8 mouse cellular contexts compared by ENCODE assay signal in genomic region chr7:43782275-43783265, GRCm38 (mm10). TPM values are rescaled to one million over a fixed set of nuclear protein-coding genes. Genes with fewer than 3 reads are reported as not detected.
DNase-seq lines count a peak whose midpoint lies in the region; ATAC-seq and TF ChIP-seq lines count a peak whose summit lies in the region.

No protein-coding gene starts in this region.

- H3K4me2 ChIP-seq in embryonic facial prominence, embryonic 14.5 days (ENCODE audit: low read depth, low read length) = peak overlapping the region; percentile 56
- H3K4me2 ChIP-seq in heart, embryonic 13.5 days = peak overlapping the region; percentile 70
- peak overlapping the region; percentile 60 for H3K4me2 ChIP-seq in kidney, embryonic 16.5 days (replicated peaks; ENCODE audit: low read depth, low read length)
- peak overlapping the region; percentile 48 for H3K4me2 ChIP-seq in liver, embryonic 15.5 days
- peak overlapping the region; percentile 54 for H3K4me2 ChIP-seq in neural tube, embryonic 11.5 days (ENCODE audit: low read depth)

- TF ChIP-seq POLR2A in testis, adult 2 months (IDR thresholded peaks at IDR 0.05; ENCODE audit: control insufficient read depth, low read depth, low read length) = no peak

- WGBS in embryonic facial prominence, embryonic 14.5 days = 8% methylated on average over 36 of the region's 36 CpGs
- 9% methylated on average over 36 of the region's 36 CpGs for WGBS in heart, embryonic 13.5 days
- WGBS in kidney, embryonic 16.5 days = 6% methylated on average over 36 of the region's 36 CpGs
- 8% methylated on average over 36 of the region's 36 CpGs for WGBS in liver, embryonic 15.5 days (ENCODE audit: insufficient replicate concordance)
- WGBS in neural tube, embryonic 11.5 days = 8% methylated on average over 36 of the region's 36 CpGs

- peak overlapping the region; percentile 26 for H3K4me3 ChIP-seq in embryonic facial prominence, embryonic 14.5 days (ENCODE audit: low read depth, low read length)
- peak overlapping the region; percentile 42 for H3K4me3 ChIP-seq in heart, embryonic 13.5 days
- H3K4me3 ChIP-seq in kidney, embryonic 16.5 days (ENCODE audit: low read length) = peak overlapping the region; percentile 31
- H3K4me3 ChIP-seq in liver, embryonic 15.5 days (replicated peaks) = no peak overlapping the region
- peak overlapping the region; percentile 20 for H3K4me3 ChIP-seq in neural tube, embryonic 11.5 days (ENCODE audit: low read depth, low read length)
- peak overlapping the region; percentile 36 for H3K4me3 ChIP-seq in testis, adult 2 months (ENCODE audit: control insufficient read depth, low read depth, low read length)

- H3K9ac ChIP-seq in embryonic facial prominence, embryonic 14.5 days (ENCODE audit: low read depth, low read length) = no peak overlapping the region
- H3K9ac ChIP-seq in heart, embryonic 13.5 days = peak overlapping the region; percentile 64
- H3K9ac ChIP-seq in kidney, embryonic 16.5 days (replicated peaks; ENCODE audit: low read length) = peak overlapping the region; percentile 53
- no peak overlapping the region for H3K9ac ChIP-seq in liver, embryonic 15.5 days
- H3K9ac ChIP-seq in neural tube, embryonic 11.5 days (ENCODE audit: low read length) = peak overlapping the region; percentile 52

- no peaks in the 10 kb centered on the region for H3K4me1 ChIP-seq in embryonic facial prominence, embryonic 14.5 days (ENCODE audit: control insufficient read depth, insufficient read depth, low read length)
- H3K4me1 ChIP-seq in heart, embryonic 13.5 days = peaks cover 4% of the 10 kb centered on the region
- peaks cover 8% of the 10 kb centered on the region; the same call in 1 of the 2 replicates for H3K4me1 ChIP-seq in kidney, embryonic 16.5 days (ENCODE audit: insufficient read depth, low read length)
- 0 out of 2 replicates have a peak, but pooled peaks cover 2% of the 10 kb centered on the region for H3K4me1 ChIP-seq in liver, embryonic 15.5 days (replicated peaks)
- no peaks in the 10 kb centered on the region for H3K4me1 ChIP-seq in neural tube, embryonic 11.5 days (ENCODE audit: control insufficient read depth, insufficient read depth, low read length)
- peaks cover 9% of the 10 kb centered on the region for H3K4me1 ChIP-seq in testis, adult 2 months (ENCODE audit: control insufficient read depth, insufficient read depth, low read length)

- peaks cover 8% of the 10 kb centered on the region; the same call in 1 of the 2 replicates for H3K27me3 ChIP-seq in embryonic facial prominence, embryonic 14.5 days (replicated peaks; ENCODE audit: control insufficient read depth, insufficient read depth, low read length)
- H3K27me3 ChIP-seq in heart, embryonic 13.5 days (replicated peaks) = peaks cover 28% of the 10 kb centered on the region
- peaks cover 2% of the 10 kb centered on the region; the same call in 1 of the 2 replicates for H3K27me3 ChIP-seq in kidney, embryonic 16.5 days (ENCODE audit: insufficient read depth, low read length)
- H3K27me3 ChIP-seq in liver, embryonic 15.5 days = peaks cover 15% of the 10 kb centered on the region
- no peaks in the 10 kb centered on the region for H3K27me3 ChIP-seq in neural tube, embryonic 11.5 days (ENCODE audit: control insufficient read depth, insufficient read depth, low read length)
- H3K27me3 ChIP-seq in testis, adult 2 months (ENCODE audit: control insufficient read depth, insufficient read depth, low read length) = no peaks in the 10 kb centered on the region

- TF ChIP-seq CTCF in testis, adult 2 months (IDR thresholded peaks at IDR 0.05; ENCODE audit: control insufficient read depth, insufficient read depth, insufficient replicate concordance, low read depth, low read length) = peak; percentile 87

- H3K36me3 ChIP-seq in embryonic facial prominence, embryonic 14.5 days (ENCODE audit: control insufficient read depth, insufficient read depth, low read length) = no peaks in the 10 kb centered on the region
- no peaks in the 10 kb centered on the region for H3K36me3 ChIP-seq in heart, embryonic 13.5 days
- H3K36me3 ChIP-seq in kidney, embryonic 16.5 days (ENCODE audit: insufficient read depth, low read length) = no peaks in the 10 kb centered on the region
- no peaks in the 10 kb centered on the region for H3K36me3 ChIP-seq in liver, embryonic 15.5 days (replicated peaks)
- H3K36me3 ChIP-seq in neural tube, embryonic 11.5 days (ENCODE audit: control insufficient read depth, insufficient read depth, low read length) = no peaks in the 10 kb centered on the region
- H3K36me3 ChIP-seq in testis, adult 2 months (ENCODE audit: control insufficient read depth, insufficient read depth, low read length) = no peaks in the 10 kb centered on the region

- peak; percentile 49 for DNase-seq in 3134 (ENCODE audit: extremely low read depth, insufficient read length, low spot score)
- DNase-seq in adrenal gland, postnatal 14 days = peak; percentile 87
- DNase-seq in embryonic facial prominence, embryonic 14.5 days (ENCODE audit: low spot score) = peak; percentile 85
- DNase-seq in neural tube, embryonic 11.5 days (ENCODE audit: low spot score) = peak; percentile 89

- H3K27ac ChIP-seq in embryonic facial prominence, embryonic 14.5 days (replicated peaks; ENCODE audit: low read depth, low read length) = no peak overlapping the region
- H3K27ac ChIP-seq in heart, embryonic 13.5 days (replicated peaks) = no peak overlapping the region
- no peak overlapping the region for H3K27ac ChIP-seq in kidney, embryonic 16.5 days (ENCODE audit: low read length)
- no peak overlapping the region for H3K27ac ChIP-seq in liver, embryonic 15.5 days (replicated peaks)
- no peak overlapping the region for H3K27ac ChIP-seq in neural tube, embryonic 11.5 days (ENCODE audit: low read depth, low read length)
- H3K27ac ChIP-seq in testis, adult 2 months (ENCODE audit: control insufficient read depth, insufficient read depth, low read depth, low read length) = no peak overlapping the region

- H3K9me3 ChIP-seq in embryonic facial prominence, embryonic 14.5 days (ENCODE audit: control insufficient read depth, low read length) = no peaks in the 10 kb centered on the region
- no peaks in the 10 kb centered on the region for H3K9me3 ChIP-seq in heart, embryonic 13.5 days
- no peaks in the 10 kb centered on the region for H3K9me3 ChIP-seq in kidney, embryonic 16.5 days (ENCODE audit: low read length)
- H3K9me3 ChIP-seq in liver, embryonic 15.5 days (replicated peaks) = no peaks in the 10 kb centered on the region
- no peaks in the 10 kb centered on the region for H3K9me3 ChIP-seq in neural tube, embryonic 11.5 days (ENCODE audit: control insufficient read depth, low read length)

- ATAC-seq in embryonic facial prominence, embryonic 14.5 days (ENCODE audit: low read depth) = peak; percentile 90
- ATAC-seq in heart, embryonic 13.5 days (ENCODE audit: extremely low read depth, insufficient number of reproducible peaks, low FRiP score, low TSS enrichment) = 0 out of 2 replicates have a peak, but pooled peaks have one; percentile 31
- ATAC-seq in kidney, embryonic 16.5 days (ENCODE audit: low FRiP score, low TSS enrichment) = peak; percentile 88
- no peak for ATAC-seq in liver, embryonic 15.5 days (ENCODE audit: insufficient read depth)
- peak; percentile 67 for ATAC-seq in neural tube, embryonic 11.5 days (ENCODE audit: insufficient read depth, low FRiP score, low TSS enrichment)

RNA-seq across cellular contexts. Expression of gene Klk10, which starts 1.7 kb away (rescaled TPM):
- 0.26 TPM in 1 of 2 replicates, not detected in the other for total RNA-seq in adrenal gland, postnatal 14 days (2021)
- polyA plus RNA-seq in embryonic facial prominence, embryonic 14.5 days (2014; fragmentation: Nextera tagmentation; extraction: Ambion mirVana) = 8.8 and 17.2 TPM in 2 replicates
- polyA plus RNA-seq in heart, embryonic 13.5 days (2015; fragmentation: Nextera tagmentation; extraction: Ambion mirVana) = 0.10 and 0.11 TPM in 2 replicates
- polyA plus RNA-seq in kidney, embryonic 16.5 days (2015; fragmentation: Nextera tagmentation; extraction: Ambion mirVana) = 0.54 and 0.71 TPM in 2 replicates
- polyA plus RNA-seq in liver, embryonic 15.5 days (2015; fragmentation: Nextera tagmentation; extraction: Ambion mirVana) = 0.06 and 0.10 TPM in 2 replicates
- polyA plus RNA-seq in neural tube, embryonic 11.5 days (2014; fragmentation: Nextera tagmentation; extraction: Ambion mirVana) = not detected in 2 replicates
- not detected in 2 replicates for polyA plus RNA-seq in testis, adult 2 months (2012; rRNA removed)

RNA-seq across cellular contexts. Expression of gene Klk11, which starts 8.2 kb away (rescaled TPM):
- not detected in 2 replicates for total RNA-seq in adrenal gland, postnatal 14 days (2021)
- 3.2 and 5.3 TPM in 2 replicates for polyA plus RNA-seq in embryonic facial prominence, embryonic 14.5 days (2014; fragmentation: Nextera tagmentation; extraction: Ambion mirVana)
- not detected in 2 replicates for polyA plus RNA-seq in heart, embryonic 13.5 days (2015; fragmentation: Nextera tagmentation; extraction: Ambion mirVana)
- not detected in 2 replicates for polyA plus RNA-seq in kidney, embryonic 16.5 days (2015; fragmentation: Nextera tagmentation; extraction: Ambion mirVana)
- not detected in 2 replicates for polyA plus RNA-seq in liver, embryonic 15.5 days (2015; fragmentation: Nextera tagmentation; extraction: Ambion mirVana)
- polyA plus RNA-seq in neural tube, embryonic 11.5 days (2014; fragmentation: Nextera tagmentation; extraction: Ambion mirVana) = not detected in 2 replicates
- polyA plus RNA-seq in testis, adult 2 months (2012; rRNA removed) = not detected in 2 replicates

RNA-seq across cellular contexts. Expression of gene Klk9, which starts 9.1 kb away (rescaled TPM):
- total RNA-seq in adrenal gland, postnatal 14 days (2021) = not detected in 2 replicates
- 0.28 and 0.49 TPM in 2 replicates for polyA plus RNA-seq in embryonic facial prominence, embryonic 14.5 days (2014; fragmentation: Nextera tagmentation; extraction: Ambion mirVana)
- 0.13 and 0.25 TPM in 2 replicates for polyA plus RNA-seq in heart, embryonic 13.5 days (2015; fragmentation: Nextera tagmentation; extraction: Ambion mirVana)
- polyA plus RNA-seq in kidney, embryonic 16.5 days (2015; fragmentation: Nextera tagmentation; extraction: Ambion mirVana) = 0.23 TPM in 1 of 2 replicates, not detected in the other
- not detected in 2 replicates for polyA plus RNA-seq in liver, embryonic 15.5 days (2015; fragmentation: Nextera tagmentation; extraction: Ambion mirVana)
- not detected in 2 replicates for polyA plus RNA-seq in neural tube, embryonic 11.5 days (2014; fragmentation: Nextera tagmentation; extraction: Ambion mirVana)
- not detected in 2 replicates for polyA plus RNA-seq in testis, adult 2 months (2012; rRNA removed)

RNA-seq across cellular contexts. Expression of gene Klk12, which starts 13.9 kb away (rescaled TPM):
- total RNA-seq in adrenal gland, postnatal 14 days (2021) = not detected in 2 replicates
- polyA plus RNA-seq in embryonic facial prominence, embryonic 14.5 days (2014; fragmentation: Nextera tagmentation; extraction: Ambion mirVana) = 0.37 and 0.65 TPM in 2 replicates
- polyA plus RNA-seq in heart, embryonic 13.5 days (2015; fragmentation: Nextera tagmentation; extraction: Ambion mirVana) = not detected in 2 replicates
- polyA plus RNA-seq in kidney, embryonic 16.5 days (2015; fragmentation: Nextera tagmentation; extraction: Ambion mirVana) = not detected in 2 replicates
- not detected in 2 replicates for polyA plus RNA-seq in liver, embryonic 15.5 days (2015; fragmentation: Nextera tagmentation; extraction: Ambion mirVana)
- polyA plus RNA-seq in neural tube, embryonic 11.5 days (2014; fragmentation: Nextera tagmentation; extraction: Ambion mirVana) = not detected in 2 replicates
- not detected in 2 replicates for polyA plus RNA-seq in testis, adult 2 months (2012; rRNA removed)

RNA-seq across cellular contexts. Expression of gene Klk8, which starts 14.8 kb away (rescaled TPM):
- 5.0 and 7.3 TPM in 2 replicates for total RNA-seq in adrenal gland, postnatal 14 days (2021)
- polyA plus RNA-seq in embryonic facial prominence, embryonic 14.5 days (2014; fragmentation: Nextera tagmentation; extraction: Ambion mirVana) = 25.7 and 27.4 TPM in 2 replicates
- 25.8 and 27.9 TPM in 2 replicates for polyA plus RNA-seq in heart, embryonic 13.5 days (2015; fragmentation: Nextera tagmentation; extraction: Ambion mirVana)
- polyA plus RNA-seq in kidney, embryonic 16.5 days (2015; fragmentation: Nextera tagmentation; extraction: Ambion mirVana) = 31.2 and 34.4 TPM in 2 replicates
- 5.1 and 5.4 TPM in 2 replicates for polyA plus RNA-seq in liver, embryonic 15.5 days (2015; fragmentation: Nextera tagmentation; extraction: Ambion mirVana)
- 8.6 and 9.4 TPM in 2 replicates for polyA plus RNA-seq in neural tube, embryonic 11.5 days (2014; fragmentation: Nextera tagmentation; extraction: Ambion mirVana)
- polyA plus RNA-seq in testis, adult 2 months (2012; rRNA removed) = 0.09 and 0.31 TPM in 2 replicates

Comparison
In these comparisons a context has a peak if more than half of its experiments do, and no peak if none do; other contexts are left out.
1. H3K9ac ChIP-seq: peak in heart, embryonic 13.5 days (single experiment), kidney, embryonic 16.5 days (single experiment) and neural tube, embryonic 11.5 days (single experiment); none in embryonic facial prominence, embryonic 14.5 days (single experiment) and liver, embryonic 15.5 days (single experiment).
2. Peak in every context shown above with its lines, with median percentiles within 50 percentile points of each other: DNase-seq and H3K4me2 ChIP-seq.